Mouse (Mus musculus): ENCODE measurements around the gene Coa5. TPM values are rescaled to one million over a fixed set of nuclear protein-coding genes. Genes with fewer than 3 reads are reported as not detected.

The Coa5 gene
- total RNA-seq, 1 experiment from 2014 or later: 78.6 TPM

DNA sequence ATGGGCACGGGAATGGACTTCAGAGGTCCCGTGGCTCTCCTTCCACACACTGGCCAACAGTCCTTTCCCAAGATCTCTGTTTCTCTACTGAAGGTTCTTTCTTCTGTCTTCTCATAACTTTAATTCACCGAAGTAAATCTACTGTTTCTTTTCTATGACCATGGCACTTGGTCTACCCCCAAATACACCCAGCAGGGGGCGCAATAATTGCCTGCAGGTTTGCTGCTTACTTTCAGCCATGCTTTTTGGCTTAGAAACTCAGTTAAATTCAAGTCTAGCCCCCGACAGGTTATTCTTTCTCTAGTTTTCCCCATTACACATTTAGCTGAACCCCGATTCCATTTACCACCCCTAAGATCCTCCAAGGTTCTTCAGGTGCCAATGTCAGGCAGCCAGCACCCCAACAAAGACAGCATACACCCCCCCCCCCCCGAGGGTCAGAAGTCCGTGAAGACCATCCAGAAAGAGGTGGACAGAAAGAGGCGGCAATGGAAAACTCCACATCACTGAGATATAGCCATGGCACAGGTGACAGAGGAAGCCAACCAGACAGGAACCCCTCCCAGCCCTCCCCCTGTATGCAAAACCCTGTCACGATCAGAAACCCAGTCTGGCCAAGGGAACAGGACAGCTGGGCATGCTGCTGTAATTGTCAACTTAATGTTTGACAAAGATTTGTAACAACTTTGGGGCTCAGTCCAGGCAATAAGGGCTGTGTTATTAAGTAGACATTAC is 18.6 kb upstream of the Coa5 start:
- no peak for ATAC-seq (replicated peaks in 1 of 2; ENCODE audit: insufficient read depth in 1 of 2, low FRiP score in 2 of 2, low TSS enrichment in 1 of 2, low read depth in 1 of 2, poor library complexity in 2 of 2, severe bottlenecking in 2 of 2)

DNA sequence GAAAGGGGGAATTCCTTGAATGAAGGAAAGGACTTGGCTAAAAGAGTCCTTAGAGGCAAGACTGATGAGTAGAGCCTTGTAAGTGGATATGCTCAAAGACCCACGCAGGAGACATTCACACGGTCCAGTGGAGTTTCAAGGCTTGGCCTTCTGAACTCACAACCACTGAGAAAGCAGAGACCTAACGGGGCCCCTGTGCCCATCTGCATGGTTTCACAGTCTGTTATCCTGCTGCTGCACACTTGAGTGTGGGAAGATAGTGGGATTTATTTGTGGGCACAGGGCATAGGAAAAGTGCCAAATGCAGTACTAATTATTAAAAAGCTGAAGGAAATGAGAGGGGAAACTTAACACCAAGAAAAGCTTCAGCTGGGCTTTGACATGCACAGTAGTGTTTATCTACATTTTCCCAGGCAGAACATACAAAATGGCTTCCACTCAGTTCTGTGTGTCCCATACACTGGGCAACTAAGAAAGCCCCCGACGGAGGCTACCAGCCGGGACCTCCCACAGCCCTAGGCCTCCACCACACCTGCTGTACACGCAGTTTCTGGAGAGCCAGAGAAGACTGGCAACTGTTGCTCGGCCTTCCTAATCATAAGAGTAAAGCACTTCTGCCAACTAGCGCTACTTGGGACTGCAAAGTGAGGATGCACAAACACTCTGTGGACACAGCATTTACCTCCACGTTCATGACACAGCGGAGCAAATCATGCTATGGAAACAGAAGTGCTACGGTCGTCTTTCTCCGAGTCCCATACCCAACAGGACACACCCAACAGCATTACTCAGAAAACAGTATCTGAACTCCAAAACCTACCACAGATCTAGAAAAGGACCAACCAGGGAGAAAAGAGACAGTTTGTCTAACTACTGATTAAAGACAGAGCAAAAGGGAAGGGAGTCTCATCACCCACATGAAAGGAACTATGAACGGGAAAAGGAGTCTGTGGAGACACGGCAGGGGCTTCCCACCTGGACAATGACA is 13.2 kb upstream of the Coa5 start:
- no peak for ATAC-seq (replicated peaks in 1 of 2; ENCODE audit: insufficient read depth in 1 of 2, low FRiP score in 2 of 2, low TSS enrichment in 1 of 2, low read depth in 1 of 2, poor library complexity in 2 of 2, severe bottlenecking in 2 of 2)

DNA sequence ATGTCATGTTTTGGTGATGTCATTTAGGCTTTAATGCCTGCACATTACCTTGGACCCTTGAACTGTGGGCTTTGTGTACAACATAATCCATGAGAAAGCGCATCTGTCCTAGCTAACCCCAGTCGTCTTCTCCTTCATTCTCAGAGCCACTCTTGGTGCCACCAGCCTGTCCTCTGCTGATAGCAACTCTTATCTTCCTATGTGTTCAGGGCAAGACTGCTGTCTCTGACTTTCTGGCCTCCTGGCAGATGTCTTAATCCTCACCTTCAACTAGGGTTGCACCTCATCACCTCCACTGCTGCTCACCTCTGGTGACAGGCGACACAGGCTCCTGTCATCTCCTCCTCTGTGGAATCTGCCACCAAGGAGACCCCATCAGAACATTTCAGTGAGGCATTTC is 6.5 kb upstream of the Coa5 start:
- ATAC-seq (replicated peaks in 1 of 2; ENCODE audit: insufficient read depth in 1 of 2, low FRiP score in 2 of 2, low TSS enrichment in 1 of 2, low read depth in 1 of 2, poor library complexity in 2 of 2, severe bottlenecking in 2 of 2): no peak

DNA sequence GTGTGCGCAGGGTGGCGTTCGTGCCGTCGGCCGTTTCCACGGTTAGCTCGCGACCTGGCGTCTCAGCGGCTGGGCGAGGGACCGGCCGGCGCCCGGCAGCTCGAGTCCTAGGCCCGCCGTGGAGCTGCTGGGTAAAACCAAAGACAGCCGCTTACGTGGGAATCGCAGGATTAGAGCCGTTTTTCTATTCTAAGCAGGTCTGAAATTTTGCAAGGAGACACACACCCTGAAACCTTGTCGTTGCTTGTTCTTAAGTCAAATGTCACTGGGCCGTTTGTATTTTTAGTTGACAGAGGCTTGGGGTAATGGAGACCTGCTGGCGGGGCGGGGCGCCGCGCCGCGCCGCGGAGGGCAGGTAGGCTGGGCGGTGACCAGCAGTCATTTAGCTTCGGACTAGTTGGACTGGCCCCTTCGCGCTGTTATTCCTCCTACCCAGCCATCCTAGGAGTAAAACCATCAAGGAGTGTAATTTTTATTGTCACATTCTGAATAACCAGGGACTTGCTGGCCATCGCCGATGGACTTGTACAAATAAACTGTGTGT is 466 bp upstream of the Coa5 start:
- no peak for ATAC-seq (replicated peaks in 1 of 2; ENCODE audit: insufficient read depth in 1 of 2, low FRiP score in 2 of 2, low TSS enrichment in 1 of 2, low read depth in 1 of 2, poor library complexity in 2 of 2, severe bottlenecking in 2 of 2)

DNA sequence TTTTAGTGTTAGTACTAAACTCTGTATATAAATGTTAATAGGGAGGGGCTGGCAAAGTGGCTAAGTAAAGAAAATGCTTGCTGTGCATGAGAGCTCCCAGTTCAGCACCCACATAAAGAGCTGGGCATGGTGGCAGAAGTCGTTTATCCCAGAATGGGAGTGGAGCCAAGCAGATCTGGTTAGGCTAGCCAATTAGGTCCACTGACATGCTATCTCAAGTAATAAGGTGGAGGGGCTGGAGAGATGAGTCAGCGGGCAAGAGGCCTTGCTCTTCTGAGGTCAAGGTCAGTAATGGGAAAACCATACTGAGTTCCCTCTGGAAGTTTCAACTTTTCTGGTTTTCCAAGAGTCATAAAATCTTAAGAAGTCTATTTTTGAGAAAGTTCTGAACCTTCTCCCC is 992 bp downstream of the Coa5 start:
- no peak for ATAC-seq (replicated peaks in 1 of 2; ENCODE audit: insufficient read depth in 1 of 2, low FRiP score in 2 of 2, low TSS enrichment in 1 of 2, low read depth in 1 of 2, poor library complexity in 2 of 2, severe bottlenecking in 2 of 2)

DNA sequence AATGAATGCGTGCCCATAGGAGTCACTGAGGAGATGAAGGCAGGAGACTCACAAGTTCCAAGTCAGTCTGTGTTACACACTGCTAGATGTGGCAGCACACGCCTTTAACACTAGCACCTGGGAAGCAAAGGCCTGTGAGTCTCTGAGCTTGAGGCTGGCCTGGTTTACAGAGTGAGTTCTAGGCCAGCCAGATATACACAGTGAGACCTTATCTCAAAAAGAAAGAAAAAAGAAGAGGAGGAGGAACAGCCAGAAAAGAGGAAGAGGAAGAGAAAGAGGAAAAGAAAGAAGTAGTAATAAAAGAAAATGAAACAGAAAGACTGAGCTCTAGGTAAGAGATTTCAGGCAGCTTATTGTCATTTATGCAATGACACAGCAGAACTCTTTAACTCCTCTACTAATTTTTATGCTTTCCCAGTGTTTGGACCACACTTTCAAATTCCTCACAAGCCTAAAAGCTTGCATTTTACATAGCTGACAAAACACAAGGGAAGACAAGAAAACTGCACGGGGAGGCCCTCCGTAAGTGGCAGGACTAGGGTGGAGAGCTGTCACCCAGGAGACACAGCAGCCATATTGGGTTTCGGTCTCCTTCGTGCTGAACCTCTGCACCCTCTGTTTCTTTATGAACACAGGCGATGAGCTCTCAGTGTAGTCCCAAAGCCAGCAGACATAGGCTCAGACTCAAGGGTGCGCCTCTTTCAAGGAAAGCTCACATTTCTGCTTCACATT is 2.6 kb downstream of the Coa5 start:
- no peak for ATAC-seq (replicated peaks in 1 of 2; ENCODE audit: insufficient read depth in 1 of 2, low FRiP score in 2 of 2, low TSS enrichment in 1 of 2, low read depth in 1 of 2, poor library complexity in 2 of 2, severe bottlenecking in 2 of 2)

DNA sequence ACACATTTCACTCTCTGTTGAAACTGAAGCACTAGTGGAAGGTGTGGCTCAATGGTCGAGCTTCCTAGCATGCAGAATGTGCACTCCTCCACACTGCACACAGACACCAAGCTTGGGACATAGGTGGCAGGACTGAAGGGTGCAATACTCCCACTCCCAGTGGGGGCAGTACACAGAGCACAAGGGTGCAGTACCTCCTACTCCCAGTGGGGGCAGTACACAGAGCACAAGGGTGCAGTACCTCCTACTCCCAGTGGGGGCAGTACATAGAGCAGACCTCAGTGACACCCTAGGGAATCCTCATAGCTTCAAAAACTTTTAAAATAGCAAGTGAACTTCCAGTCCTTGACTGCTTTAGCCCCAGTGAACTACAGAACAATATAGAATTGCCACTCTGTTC is 10.5 kb downstream of the Coa5 start:
- peak; percentile 96 to 98 for ATAC-seq (replicated peaks in 1 of 2; ENCODE audit: insufficient read depth in 1 of 2, low FRiP score in 2 of 2, low TSS enrichment in 1 of 2, low read depth in 1 of 2, poor library complexity in 2 of 2, severe bottlenecking in 2 of 2)

DNA sequence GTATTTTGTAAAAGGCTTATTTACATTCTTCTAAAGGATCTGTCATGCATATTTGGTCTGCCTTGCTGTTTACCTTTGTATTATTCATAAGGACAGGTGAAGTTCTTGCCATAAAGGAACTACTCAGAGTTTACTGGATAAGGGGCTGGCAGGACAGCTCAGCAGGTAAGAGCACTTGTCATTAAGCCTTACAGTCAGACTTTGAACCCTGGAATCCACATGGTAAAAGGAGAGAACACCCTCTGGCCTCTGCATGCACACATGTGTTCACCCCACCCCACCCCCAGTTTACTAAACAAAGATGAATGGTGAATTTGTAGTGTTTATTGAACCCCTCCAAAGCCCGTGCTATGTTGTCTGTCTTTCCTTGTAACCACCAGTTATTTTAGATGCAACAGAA is 14.5 kb downstream of the Coa5 start:
- no peak for ATAC-seq (replicated peaks in 1 of 2; ENCODE audit: insufficient read depth in 1 of 2, low FRiP score in 2 of 2, low TSS enrichment in 1 of 2, low read depth in 1 of 2, poor library complexity in 2 of 2, severe bottlenecking in 2 of 2)

DNA sequence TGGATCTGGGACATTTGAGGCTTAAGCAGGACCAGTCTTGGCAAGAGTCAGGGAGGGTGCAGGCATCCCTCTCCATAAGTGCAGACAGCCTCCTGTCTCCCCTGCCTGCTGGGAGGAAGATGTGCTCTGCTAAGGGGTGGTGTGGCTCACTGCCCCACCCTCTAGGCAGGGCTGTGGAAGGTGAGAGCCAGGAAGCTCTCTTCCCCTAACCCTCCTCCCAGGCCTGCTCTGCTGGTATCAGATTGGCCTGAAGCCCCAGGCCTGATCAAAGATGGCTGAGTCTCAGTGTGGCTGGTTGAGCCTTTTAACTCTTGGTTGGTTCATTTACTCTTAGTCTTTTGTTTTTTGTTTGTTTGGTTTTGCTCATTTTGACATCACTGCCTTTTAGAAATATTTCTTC is 20.3 kb downstream of the Coa5 start:
- ATAC-seq (replicated peaks in 1 of 2; ENCODE audit: insufficient read depth in 1 of 2, low FRiP score in 2 of 2, low TSS enrichment in 1 of 2, low read depth in 1 of 2, poor library complexity in 2 of 2, severe bottlenecking in 2 of 2): no peak

DNA sequence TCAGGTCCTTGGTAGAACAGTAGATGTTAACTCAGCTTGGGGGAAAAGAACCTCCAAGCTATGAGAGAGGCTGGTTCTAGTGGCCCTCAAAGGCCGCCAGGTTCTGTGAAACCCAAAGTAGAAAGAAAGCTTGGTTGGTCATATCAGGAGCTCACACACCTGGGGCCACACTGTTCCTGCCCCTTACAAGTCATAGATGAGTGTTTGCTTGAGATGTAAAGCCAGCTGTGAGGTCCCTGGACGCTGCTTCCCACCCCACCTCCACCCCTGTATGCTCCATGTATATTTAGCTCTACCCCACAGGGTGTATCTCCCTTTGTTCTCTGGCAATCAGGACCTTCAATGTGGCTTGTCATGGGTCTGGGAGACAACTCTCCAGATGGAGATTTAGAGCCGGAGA is 21.2 kb downstream of the Coa5 start:
- no peak for ATAC-seq (replicated peaks in 1 of 2; ENCODE audit: insufficient read depth in 1 of 2, low FRiP score in 2 of 2, low TSS enrichment in 1 of 2, low read depth in 1 of 2, poor library complexity in 2 of 2, severe bottlenecking in 2 of 2)

DNA sequence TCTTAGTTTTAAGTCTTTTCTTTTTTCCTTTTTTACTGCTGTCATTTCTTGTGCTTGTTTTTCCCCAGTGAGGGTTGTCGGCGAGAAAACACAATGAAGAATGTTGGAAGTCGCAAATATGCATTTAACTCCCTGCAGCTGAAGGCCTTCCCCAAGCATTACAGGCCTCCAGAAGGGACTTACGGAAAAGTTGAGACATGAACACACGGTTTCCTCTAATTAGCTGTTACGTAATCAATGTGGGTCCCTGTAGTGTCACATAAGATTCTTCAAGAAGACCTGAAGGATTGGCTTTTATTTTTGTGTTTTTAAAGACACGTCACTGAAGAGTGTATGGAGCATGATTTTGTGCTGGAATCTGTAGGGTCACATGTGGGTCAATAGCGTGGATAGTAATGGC is 21.8 kb downstream of the Coa5 start:
- ATAC-seq (replicated peaks in 1 of 2; ENCODE audit: insufficient read depth in 1 of 2, low FRiP score in 2 of 2, low TSS enrichment in 1 of 2, low read depth in 1 of 2, poor library complexity in 2 of 2, severe bottlenecking in 2 of 2): no peak

DNA sequence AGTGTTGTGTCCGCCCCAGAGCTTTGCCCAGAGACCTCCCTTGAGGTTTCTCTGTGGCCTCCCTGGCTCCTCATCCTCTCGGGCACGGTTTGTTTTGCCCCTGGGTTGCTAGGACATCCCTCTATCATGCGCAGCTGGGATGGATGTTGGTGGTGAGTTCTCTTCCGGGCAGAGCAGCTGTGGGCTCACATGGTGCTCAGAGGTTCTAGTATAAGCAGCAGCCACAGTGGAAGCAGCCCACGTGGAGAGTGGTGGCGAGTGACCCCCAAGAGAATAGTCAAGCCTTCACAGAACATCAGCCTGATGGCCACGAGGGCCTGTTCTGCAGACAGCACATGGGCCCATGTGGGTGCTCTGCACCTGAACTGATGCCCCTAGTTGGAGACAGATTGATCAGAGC is 22.7 kb downstream of the Coa5 start:
- ATAC-seq (replicated peaks in 1 of 2; ENCODE audit: insufficient read depth in 1 of 2, low FRiP score in 2 of 2, low TSS enrichment in 1 of 2, low read depth in 1 of 2, poor library complexity in 2 of 2, severe bottlenecking in 2 of 2): no peak

DNA sequence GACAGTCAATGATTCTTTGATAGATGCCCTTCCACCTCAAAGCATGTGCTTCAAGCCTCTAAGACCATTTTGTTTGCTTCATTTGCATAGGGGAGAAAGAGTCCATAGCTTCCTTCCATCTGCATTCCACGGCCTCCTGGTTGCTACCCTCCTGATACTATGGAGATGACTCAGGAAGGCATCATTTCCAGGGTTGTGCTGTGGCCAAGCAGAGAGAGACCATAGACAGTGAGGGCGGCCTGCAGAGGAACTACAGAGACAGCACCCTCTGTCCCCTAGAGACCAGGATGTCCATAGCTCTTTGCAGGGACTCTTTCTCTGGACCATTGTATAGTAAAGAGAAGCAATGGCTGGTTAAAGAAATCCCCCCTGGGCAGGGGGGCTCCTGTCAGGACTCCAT is 24.8 kb downstream of the Coa5 start:
- no peak for ATAC-seq (replicated peaks in 1 of 2; ENCODE audit: insufficient read depth in 1 of 2, low FRiP score in 2 of 2, low TSS enrichment in 1 of 2, low read depth in 1 of 2, poor library complexity in 2 of 2, severe bottlenecking in 2 of 2)

DNA sequence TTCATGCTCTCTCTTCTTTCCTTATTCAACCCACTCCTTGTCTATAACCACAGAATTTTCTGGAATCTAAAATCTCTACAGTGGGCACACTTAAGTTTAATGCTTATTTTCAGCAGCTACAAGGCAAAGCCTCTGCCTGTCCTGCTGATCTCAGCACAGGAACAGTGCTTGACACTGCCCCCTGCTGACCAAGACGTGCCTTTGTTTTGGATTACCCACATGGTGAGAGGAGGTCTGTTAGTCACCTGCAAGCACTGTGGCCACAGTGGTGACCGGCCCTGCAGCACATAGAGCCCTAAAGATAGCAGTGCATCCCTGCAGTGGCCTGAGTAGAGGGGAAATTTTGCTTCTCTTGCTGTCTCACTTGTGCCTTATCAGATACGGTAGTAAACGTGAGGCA is 28.2 kb downstream of the Coa5 start:
- peak; percentile 72 to 74; a peak in 3 of 4 replicates for ATAC-seq (replicated peaks in 1 of 2; ENCODE audit: insufficient read depth in 1 of 2, low FRiP score in 2 of 2, low TSS enrichment in 1 of 2, low read depth in 1 of 2, poor library complexity in 2 of 2, severe bottlenecking in 2 of 2)

DNA sequence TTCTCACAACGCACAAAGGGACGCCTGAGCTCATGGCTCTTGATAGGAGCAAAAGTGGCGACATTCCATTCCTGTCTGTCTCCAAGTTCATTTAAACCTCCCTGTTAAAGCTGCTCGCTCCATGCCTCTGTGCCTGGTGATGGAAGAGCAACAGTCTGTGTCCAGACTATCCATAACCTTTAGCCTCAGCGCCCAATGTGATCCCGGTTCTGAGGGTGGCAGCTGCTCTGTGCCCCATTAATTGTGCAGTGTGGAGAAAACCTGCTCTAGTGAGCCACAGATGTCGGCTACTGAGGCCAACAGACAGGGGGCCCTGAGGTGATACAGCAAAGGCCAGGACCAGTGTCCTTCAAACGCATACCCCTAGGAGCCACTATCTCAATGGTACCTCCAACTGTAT is 30.2 kb downstream of the Coa5 start:
- no peak for ATAC-seq (replicated peaks in 1 of 2; ENCODE audit: insufficient read depth in 1 of 2, low FRiP score in 2 of 2, low TSS enrichment in 1 of 2, low read depth in 1 of 2, poor library complexity in 2 of 2, severe bottlenecking in 2 of 2)

DNA sequence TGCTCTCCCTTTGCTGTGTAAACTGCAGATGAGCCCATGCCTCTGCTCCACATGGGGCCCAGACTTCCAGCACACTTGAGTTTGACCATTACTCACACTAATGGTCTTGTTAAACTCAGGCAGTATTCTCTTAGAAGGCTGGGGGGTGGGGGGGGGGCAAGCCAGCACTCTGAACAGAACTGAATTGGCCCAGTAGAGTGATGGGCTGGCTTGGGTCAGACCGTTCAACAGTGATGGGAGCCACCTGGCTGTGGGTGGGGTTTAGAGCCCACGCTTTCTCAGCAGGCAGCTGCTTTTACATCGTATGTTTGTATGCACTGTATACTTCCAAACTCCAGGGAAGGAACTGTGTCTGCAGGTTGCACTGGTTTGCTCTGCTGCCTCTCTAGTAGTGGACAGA is 30.9 kb downstream of the Coa5 start:
- ATAC-seq (replicated peaks in 1 of 2; ENCODE audit: insufficient read depth in 1 of 2, low FRiP score in 2 of 2, low TSS enrichment in 1 of 2, low read depth in 1 of 2, poor library complexity in 2 of 2, severe bottlenecking in 2 of 2): no peak

DNA sequence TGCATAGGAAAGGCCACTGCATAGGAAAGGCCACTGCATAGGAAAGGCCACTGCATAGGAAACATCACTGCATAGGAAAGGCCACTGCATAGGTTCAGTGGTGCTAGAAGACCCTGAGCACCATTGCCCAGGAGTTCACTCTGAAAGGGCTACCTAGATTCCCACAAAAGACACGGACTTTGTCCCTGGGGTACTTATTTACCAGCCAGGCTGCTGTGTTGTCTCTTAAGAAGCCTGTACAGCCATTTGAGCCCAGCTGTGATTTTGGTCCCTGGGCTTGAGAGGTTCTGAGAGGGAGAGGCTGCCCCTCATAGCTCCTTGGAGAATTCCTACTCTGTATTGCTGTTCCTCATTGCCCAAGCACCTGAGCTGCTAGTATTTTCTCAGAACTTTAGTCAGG is 33.4 kb downstream of the Coa5 start:
- no peak for ATAC-seq (replicated peaks in 1 of 2; ENCODE audit: insufficient read depth in 1 of 2, low FRiP score in 2 of 2, low TSS enrichment in 1 of 2, low read depth in 1 of 2, poor library complexity in 2 of 2, severe bottlenecking in 2 of 2)

DNA sequence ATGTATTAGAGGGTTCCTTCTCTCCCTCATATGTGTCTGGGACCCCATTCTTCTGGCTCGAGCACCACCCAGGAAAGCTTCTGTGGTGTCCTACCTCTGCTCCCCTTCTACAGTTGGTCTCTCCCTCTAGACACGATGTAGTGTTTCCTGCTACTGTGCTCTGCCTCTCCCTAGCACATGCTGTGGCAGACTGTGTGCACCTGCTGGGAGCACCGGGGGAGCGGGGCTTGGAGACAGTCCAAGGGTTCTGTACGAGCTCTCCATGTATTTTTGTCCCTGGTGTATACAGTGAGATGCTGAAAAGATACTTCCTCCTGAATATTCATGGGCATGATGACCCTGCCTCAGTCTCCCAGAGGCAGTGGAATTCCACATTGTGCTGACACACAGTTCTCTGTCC is 36.7 kb downstream of the Coa5 start:
- no peak for ATAC-seq (replicated peaks in 1 of 2; ENCODE audit: insufficient read depth in 1 of 2, low FRiP score in 2 of 2, low TSS enrichment in 1 of 2, low read depth in 1 of 2, poor library complexity in 2 of 2, severe bottlenecking in 2 of 2)

All from hematopoietic stem cell, adult 5-6 weeks (primary cell).